Mouse (Mus musculus): Measurements from ENCODE around the gene Galr3. TPM values are rescaled to one million over a fixed set of nuclear protein-coding genes. Genes with fewer than 3 reads are reported as not detected.

Galr3 gene
- polyA plus RNA-seq, 1 experiment from 2014 or later: 1.1 TPM

DNA sequence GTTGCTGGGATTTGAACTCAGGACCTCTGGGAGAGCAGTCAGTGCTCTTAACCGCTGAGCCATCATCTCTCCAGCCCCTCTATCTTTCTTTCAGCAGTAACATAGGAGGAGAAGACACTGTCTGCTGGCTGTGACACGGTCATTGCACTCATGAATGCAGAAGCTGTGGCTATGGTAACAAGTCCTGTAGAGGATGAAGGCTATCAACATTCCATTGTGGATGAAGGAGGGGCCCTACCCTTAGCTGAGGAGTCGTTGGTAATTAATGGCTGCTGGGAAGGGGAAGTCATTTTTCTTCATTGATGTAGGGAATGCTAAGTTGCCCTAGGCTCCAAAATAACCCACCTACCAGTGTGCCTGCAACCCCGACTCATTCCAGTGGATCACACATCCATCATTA is 23.5 kb upstream of the Galr3 start:
- no peaks in the 10 kb centered on the region for H3K27me3 ChIP-seq (replicated peaks; ENCODE audit: control insufficient read depth, insufficient read depth, low read length)
- H3K4me3 ChIP-seq (ENCODE audit: low read depth, low read length): no peak overlapping the region
- no peak overlapping the region for H3K4me2 ChIP-seq (ENCODE audit: low read length)
- no peaks in the 10 kb centered on the region for H3K36me3 ChIP-seq (ENCODE audit: control insufficient read depth, insufficient read depth, low read length)
- no peak overlapping the region for H3K9ac ChIP-seq (ENCODE audit: low read length)
- ATAC-seq (replicated peaks; ENCODE audit: low FRiP score, low TSS enrichment, low read depth): no peak
- H3K4me1 ChIP-seq (replicated peaks; ENCODE audit: control insufficient read depth, insufficient read depth, low read length): peaks cover 7% of the 10 kb centered on the region; the same call in 1 of the 2 replicates
- H3K27ac ChIP-seq (ENCODE audit: low read depth): no peak overlapping the region
- 31% methylated on average over 4 of the region's 4 CpGs for WGBS
- H3K9me3 ChIP-seq (ENCODE audit: control insufficient read depth, low read length): no peaks in the 10 kb centered on the region
- no peak for DNase-seq (ENCODE audit: low spot score)

DNA sequence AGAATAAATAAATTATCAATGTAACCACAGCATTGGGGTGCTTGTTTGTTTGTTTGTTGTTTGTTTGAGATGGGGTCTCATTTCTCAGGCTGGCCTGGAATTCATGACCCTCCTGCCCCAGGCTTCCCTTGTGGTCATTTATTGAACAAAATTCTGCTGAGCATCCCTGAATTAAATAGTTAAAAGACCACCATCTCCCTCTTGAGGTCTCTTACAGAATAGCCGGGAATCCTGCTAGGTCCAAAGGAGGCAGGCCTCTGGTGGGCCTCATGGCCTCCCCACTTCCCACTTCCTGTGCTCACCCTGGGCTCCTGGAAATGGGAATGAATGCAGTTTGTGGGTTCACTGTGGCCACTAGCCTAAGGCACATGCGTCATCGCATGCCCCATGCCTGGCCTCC is 22.8 kb upstream of the Galr3 start:
- Histone ChIP-seq H3K4me1 (replicated peaks; ENCODE audit: control insufficient read depth, insufficient read depth, low read length) (peaks cover 7% of the 10 kb centered on the region; the same call in 1 of the 2 replicates), H3K4me2 (ENCODE audit: low read length) (no peak overlapping the region), H3K27me3 (replicated peaks; ENCODE audit: control insufficient read depth, insufficient read depth, low read length) (no peaks in the 10 kb centered on the region), H3K9ac (ENCODE audit: low read length) (no peak overlapping the region), H3K4me3 (ENCODE audit: low read depth, low read length) (no peak overlapping the region), H3K36me3 (ENCODE audit: control insufficient read depth, insufficient read depth, low read length) (no peaks in the 10 kb centered on the region), H3K9me3 (ENCODE audit: control insufficient read depth, low read length) (no peaks in the 10 kb centered on the region), H3K27ac (ENCODE audit: low read depth) (no peak overlapping the region)
- 52% methylated on average over 3 of the region's 3 CpGs for WGBS
- ATAC-seq (replicated peaks; ENCODE audit: low FRiP score, low TSS enrichment, low read depth) (no peak), DNase-seq (ENCODE audit: low spot score) (no peak)

DNA sequence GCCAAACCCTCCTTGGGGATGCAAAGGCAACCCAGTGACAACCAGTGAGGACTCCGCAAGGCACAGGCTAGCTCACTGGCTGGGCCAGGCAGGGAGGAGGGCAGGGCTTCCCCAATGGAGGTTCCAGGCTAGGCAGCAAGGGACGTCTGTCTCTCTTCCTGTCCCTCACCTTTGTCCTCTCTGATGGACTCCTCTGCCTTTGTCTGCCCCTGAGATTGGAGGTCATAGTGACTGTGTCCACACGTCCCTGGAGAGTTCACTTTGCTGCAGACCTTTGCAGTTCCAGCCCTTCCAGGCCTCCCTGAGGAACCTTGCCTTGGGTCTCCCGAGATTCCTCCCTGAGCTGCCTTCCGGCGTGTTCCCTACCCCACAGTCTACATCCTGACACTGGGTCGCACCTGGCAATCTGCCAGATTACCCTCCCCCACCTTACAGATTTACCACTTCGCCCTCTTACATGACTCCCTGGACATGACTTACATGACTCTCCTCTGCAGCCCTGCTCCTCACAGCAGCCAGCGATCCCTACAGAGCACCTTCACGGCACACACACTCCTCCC is 18.9 kb upstream of the Galr3 start:
- Histone ChIP-seq H3K4me2 (ENCODE audit: low read length) (no peak overlapping the region), H3K9me3 (ENCODE audit: control insufficient read depth, low read length) (no peaks in the 10 kb centered on the region), H3K36me3 (ENCODE audit: control insufficient read depth, insufficient read depth, low read length) (no peaks in the 10 kb centered on the region), H3K9ac (ENCODE audit: low read length) (no peak overlapping the region), H3K4me3 (ENCODE audit: low read depth, low read length) (no peak overlapping the region), H3K27me3 (replicated peaks; ENCODE audit: control insufficient read depth, insufficient read depth, low read length) (no peaks in the 10 kb centered on the region), H3K27ac (ENCODE audit: low read depth) (no peak overlapping the region), H3K4me1 (replicated peaks; ENCODE audit: control insufficient read depth, insufficient read depth, low read length) (peaks cover 29% of the 10 kb centered on the region)
- no peak for DNase-seq (ENCODE audit: low spot score)
- WGBS: 50% methylated on average over 10 of the region's 10 CpGs
- ATAC-seq (replicated peaks; ENCODE audit: low FRiP score, low TSS enrichment, low read depth): no peak

DNA sequence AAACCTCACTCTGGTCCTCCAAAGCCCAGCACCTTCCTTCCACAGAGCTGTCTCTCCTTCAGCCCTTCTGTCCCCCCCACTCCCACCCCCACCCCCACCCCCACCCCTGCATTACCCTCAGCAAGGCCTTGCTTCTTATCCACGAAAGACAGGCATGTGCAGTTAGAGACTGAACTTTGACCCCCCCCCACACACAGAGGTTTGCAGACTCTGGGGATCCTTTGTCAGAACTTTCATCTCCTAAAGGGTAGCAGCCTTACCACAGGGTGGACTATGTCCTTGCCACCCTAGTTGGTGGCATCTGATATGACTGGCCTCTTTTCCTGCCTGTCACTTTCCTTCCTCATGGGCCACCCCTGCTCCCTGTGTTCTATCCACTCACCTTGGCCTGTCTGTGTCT is 18.3 kb upstream of the Galr3 start:
- WGBS: 22% methylated on average over 1 of the region's 1 CpGs
- H3K9ac ChIP-seq (ENCODE audit: low read length): no peak overlapping the region
- no peak for ATAC-seq (replicated peaks; ENCODE audit: low FRiP score, low TSS enrichment, low read depth)
- H3K36me3 ChIP-seq (ENCODE audit: control insufficient read depth, insufficient read depth, low read length): no peaks in the 10 kb centered on the region
- peaks cover 29% of the 10 kb centered on the region for H3K4me1 ChIP-seq (replicated peaks; ENCODE audit: control insufficient read depth, insufficient read depth, low read length)
- no peaks in the 10 kb centered on the region for H3K27me3 ChIP-seq (replicated peaks; ENCODE audit: control insufficient read depth, insufficient read depth, low read length)
- H3K4me3 ChIP-seq (ENCODE audit: low read depth, low read length): no peak overlapping the region
- no peak for DNase-seq (ENCODE audit: low spot score)
- no peaks in the 10 kb centered on the region for H3K9me3 ChIP-seq (ENCODE audit: control insufficient read depth, low read length)
- H3K4me2 ChIP-seq (ENCODE audit: low read length): no peak overlapping the region
- no peak overlapping the region for H3K27ac ChIP-seq (ENCODE audit: low read depth)

DNA sequence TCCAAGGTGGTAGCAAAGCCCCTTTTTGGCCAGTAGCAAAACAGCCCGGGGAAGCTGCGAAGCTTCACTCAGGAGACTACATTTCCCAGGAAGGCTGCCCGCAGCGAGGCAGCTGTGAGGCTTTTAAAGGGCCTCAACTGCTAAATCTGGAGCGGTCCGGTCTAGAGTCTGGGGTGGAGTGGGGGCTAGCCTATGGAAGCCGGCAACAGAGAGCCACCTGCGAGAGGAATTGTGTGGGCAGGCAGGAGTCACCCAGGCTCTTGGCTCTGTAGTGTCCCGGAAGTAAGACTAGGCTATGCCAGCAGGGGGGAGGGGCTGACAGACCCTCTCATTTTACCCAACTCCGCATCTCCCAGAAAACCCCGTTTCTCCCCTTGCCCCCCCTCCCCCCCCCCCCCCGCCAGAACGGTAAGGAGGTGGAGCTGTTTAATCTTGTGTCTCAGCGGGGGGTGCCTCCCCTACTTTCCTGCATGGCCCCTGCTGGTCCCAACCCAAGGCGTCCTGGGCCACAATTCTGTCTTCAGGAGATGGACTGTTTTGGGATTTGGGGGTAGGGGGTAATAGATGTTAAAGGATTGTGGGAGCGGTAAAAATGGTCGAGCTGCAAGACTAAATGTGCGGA is 15.9 kb upstream of the Galr3 start:
- Histone ChIP-seq H3K4me2 (ENCODE audit: low read length) (peak overlapping the region; percentile 92), H3K36me3 (ENCODE audit: control insufficient read depth, insufficient read depth, low read length) (no peaks in the 10 kb centered on the region), H3K9me3 (ENCODE audit: control insufficient read depth, low read length) (no peaks in the 10 kb centered on the region), H3K9ac (ENCODE audit: low read length) (peak overlapping the region; percentile 31; the same call in 1 of the 2 replicates), H3K27ac (ENCODE audit: low read depth) (no peak overlapping the region), H3K27me3 (replicated peaks; ENCODE audit: control insufficient read depth, insufficient read depth, low read length) (no peaks in the 10 kb centered on the region), H3K4me1 (replicated peaks; ENCODE audit: control insufficient read depth, insufficient read depth, low read length) (peaks cover 33% of the 10 kb centered on the region), H3K4me3 (ENCODE audit: low read depth, low read length) (peak overlapping the region; percentile 11; the same call in 1 of the 2 replicates)
- DNase-seq (ENCODE audit: low spot score) (no peak), ATAC-seq (replicated peaks; ENCODE audit: low FRiP score, low TSS enrichment, low read depth) (no peak)
- 12% methylated on average over 18 of the region's 18 CpGs for WGBS

DNA sequence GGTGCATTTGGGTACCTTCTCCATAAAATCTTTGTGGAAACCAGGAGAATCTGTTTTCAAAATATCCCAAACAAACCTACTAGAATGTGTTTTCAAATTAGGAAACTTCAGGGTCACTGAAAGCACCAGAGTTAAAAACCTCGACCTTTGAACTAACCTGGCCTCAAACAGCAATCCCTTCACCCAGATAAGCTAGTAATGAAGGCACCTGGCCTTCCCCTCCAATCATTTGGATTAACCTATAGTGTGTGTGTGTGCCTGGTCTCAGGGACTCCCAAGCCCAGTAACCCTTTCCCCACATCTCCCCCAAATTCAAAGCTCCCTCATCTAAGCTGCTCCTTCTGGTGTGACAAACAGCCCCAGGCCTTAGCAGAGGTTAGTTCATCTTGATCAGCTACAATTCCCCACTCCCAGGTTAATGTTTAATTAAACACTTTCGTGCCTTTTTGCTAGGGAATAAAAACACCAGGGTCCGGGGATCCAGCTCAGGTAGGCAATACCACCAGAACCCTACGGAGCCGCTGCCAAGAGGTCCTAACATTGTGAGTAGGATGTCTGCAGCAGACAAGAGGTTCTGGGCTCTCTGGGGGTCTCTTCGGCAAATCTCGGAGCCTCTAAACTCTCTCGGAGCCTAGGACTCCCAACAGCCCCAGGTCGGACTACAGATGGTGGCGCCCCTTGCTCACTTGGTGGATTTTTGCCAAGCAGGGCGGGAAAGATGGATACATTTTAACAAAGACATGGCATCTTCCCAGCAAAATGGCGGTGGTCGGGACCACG is 15.0 kb upstream of the Galr3 start:
- no peaks in the 10 kb centered on the region for H3K27me3 ChIP-seq (replicated peaks; ENCODE audit: control insufficient read depth, insufficient read depth, low read length)
- H3K4me2 ChIP-seq (ENCODE audit: low read length): peak overlapping the region; percentile 92
- no peaks in the 10 kb centered on the region for H3K36me3 ChIP-seq (ENCODE audit: control insufficient read depth, insufficient read depth, low read length)
- peak overlapping the region; percentile 78 for H3K4me3 ChIP-seq (ENCODE audit: low read depth, low read length)
- ATAC-seq (replicated peaks; ENCODE audit: low FRiP score, low TSS enrichment, low read depth) (no peak), DNase-seq (ENCODE audit: low spot score) (no peak)
- WGBS: 44% methylated on average over 14 of the region's 14 CpGs
- no peaks in the 10 kb centered on the region for H3K9me3 ChIP-seq (ENCODE audit: control insufficient read depth, low read length)
- H3K4me1 ChIP-seq (replicated peaks; ENCODE audit: control insufficient read depth, insufficient read depth, low read length): peaks cover 38% of the 10 kb centered on the region
- peak overlapping the region; percentile 99 for H3K9ac ChIP-seq (ENCODE audit: low read length)
- H3K27ac ChIP-seq (ENCODE audit: low read depth): peak overlapping the region; percentile 97; the same call in 1 of the 2 replicates

DNA sequence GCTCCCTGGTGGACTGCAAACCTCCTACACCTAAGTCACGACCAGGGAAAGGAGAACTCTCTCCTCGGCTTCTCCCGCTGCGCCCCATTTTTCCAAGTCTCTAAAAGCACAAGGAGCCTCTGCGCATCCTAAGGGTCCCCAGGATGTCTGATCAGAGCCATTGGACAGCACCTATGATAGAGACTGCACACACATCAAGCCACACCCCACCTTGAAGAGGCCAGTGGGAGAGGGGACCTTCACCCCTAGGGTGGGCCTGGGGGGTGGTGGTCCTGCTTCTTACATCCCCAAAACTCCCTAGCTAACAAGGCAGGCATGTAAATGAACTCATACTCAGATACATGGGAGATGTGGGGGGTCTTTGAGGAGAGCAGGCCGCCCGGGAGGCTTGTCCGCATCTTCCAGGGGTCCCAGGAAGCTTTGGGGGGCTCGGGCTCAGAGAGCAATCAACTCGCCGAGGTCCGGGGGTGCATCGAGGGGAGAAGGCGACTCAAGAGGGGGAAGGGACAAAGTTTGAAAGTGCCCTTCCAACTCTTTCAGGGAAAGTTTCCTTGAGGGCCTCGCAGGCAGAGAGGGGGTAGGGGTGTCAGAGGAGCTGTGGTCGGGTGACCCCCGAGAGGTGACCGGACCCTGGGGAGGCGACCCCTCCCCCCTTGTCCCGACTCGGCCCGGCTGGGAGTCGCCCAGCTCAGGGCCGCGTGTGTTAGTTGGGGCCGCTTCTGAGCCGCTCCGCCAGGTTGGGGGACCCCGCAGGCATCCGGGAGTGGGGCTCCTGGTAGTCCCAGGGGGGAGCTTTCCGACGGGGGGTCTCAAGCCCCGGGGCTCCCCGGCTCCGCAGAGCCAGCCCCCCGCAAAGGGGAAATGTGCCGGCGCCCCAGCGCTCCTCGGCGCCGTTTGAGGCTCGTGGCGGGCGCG is 14.1 kb upstream of the Galr3 start:
- peak overlapping the region; percentile 78 for H3K4me3 ChIP-seq (ENCODE audit: low read depth, low read length)
- H3K27ac ChIP-seq (ENCODE audit: low read depth): peak overlapping the region; percentile 97
- no peaks in the 10 kb centered on the region for H3K27me3 ChIP-seq (replicated peaks; ENCODE audit: control insufficient read depth, insufficient read depth, low read length)
- peak overlapping the region; percentile 92 for H3K4me2 ChIP-seq (ENCODE audit: low read length)
- DNase-seq (ENCODE audit: low spot score) (peak; percentile 77), ATAC-seq (replicated peaks; ENCODE audit: low FRiP score, low TSS enrichment, low read depth) (peak; percentile 17; the same call in 1 of the 2 replicates)
- no peaks in the 10 kb centered on the region for H3K9me3 ChIP-seq (ENCODE audit: control insufficient read depth, low read length)
- peak overlapping the region; percentile 99 for H3K9ac ChIP-seq (ENCODE audit: low read length)
- WGBS: 6% methylated on average over 44 of the region's 46 CpGs
- H3K4me1 ChIP-seq (replicated peaks; ENCODE audit: control insufficient read depth, insufficient read depth, low read length): peaks cover 44% of the 10 kb centered on the region
- H3K36me3 ChIP-seq (ENCODE audit: control insufficient read depth, insufficient read depth, low read length): no peaks in the 10 kb centered on the region

DNA sequence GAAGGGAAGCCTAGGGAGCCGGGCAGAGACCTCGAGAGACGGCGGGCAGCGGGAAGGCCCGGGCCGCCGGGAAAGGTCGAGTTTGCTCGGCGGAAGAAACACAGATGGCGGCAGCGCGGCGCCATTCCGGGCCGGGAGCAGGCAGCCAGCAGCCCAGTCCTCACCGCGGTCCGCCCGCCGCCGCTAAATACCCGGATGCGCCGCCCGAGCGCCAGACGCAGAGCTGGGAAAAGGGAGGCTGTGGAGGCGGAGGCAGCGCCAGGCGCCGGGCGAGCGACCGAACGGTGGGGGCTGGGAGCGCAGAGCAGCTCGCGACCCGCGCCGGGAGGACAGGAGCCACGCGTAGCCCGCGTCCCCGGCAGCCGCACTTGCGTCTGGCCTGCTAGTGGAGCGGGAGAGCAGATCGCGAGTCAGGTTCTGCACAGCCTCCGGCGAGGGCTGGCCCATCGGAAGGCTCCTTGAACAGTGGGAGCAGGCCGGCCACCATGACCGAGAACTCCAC is 13.4 kb upstream of the Galr3 start, which contains the start of gene H1f0:
TSS of gene H1f0 (plus strand) at position 214 of the 502 bp plus-strand sequence.
- peaks cover 38% of the 10 kb centered on the region for H3K4me1 ChIP-seq (replicated peaks; ENCODE audit: control insufficient read depth, insufficient read depth, low read length)
- ATAC-seq (replicated peaks; ENCODE audit: low FRiP score, low TSS enrichment, low read depth): peak; percentile 74
- H3K27me3 ChIP-seq (replicated peaks; ENCODE audit: control insufficient read depth, insufficient read depth, low read length): no peaks in the 10 kb centered on the region
- H3K4me3 ChIP-seq (ENCODE audit: low read depth, low read length): peak within 1 kb of the TSS; percentile 78
- H3K27ac ChIP-seq (ENCODE audit: low read depth): peak within 1 kb of the TSS; percentile 97
- peak; percentile 99 for DNase-seq (ENCODE audit: low spot score)
- whole genome bisulfite sequencing: under 1% methylated on average over 57 of the region's 58 CpGs
- peak within 1 kb of the TSS; percentile 99 for H3K9ac ChIP-seq (ENCODE audit: low read length)
- H3K9me3 ChIP-seq (ENCODE audit: control insufficient read depth, low read length): no peaks in the 10 kb centered on the region
- peak within 1 kb of the TSS; percentile 92 for H3K4me2 ChIP-seq (ENCODE audit: low read length)
- no peaks in the 10 kb centered on the region for H3K36me3 ChIP-seq (ENCODE audit: control insufficient read depth, insufficient read depth, low read length)
